Mouse (Mus musculus): ENCODE measurements around the gene Tm9sf3. TPM values are rescaled to one million over a fixed set of nuclear protein-coding genes. Genes with fewer than 3 reads are reported as not detected.

Gene Tm9sf3
- polyA plus RNA-seq, 1 experiment from 2014 or later, result 95.1 TPM

GRCm38 (mm10) chr19:41204159-41205081 lies 59.4 kb downstream of the Tm9sf3 start:
- Histone ChIP-seq H3K27ac (ENCODE audit: low read length) (no peak overlapping the region), H3K9ac (ENCODE audit: low read length) (no peak overlapping the region), H3K4me1 (ENCODE audit: control insufficient read depth, insufficient read depth, low read length) (peaks cover 6% of the 10 kb centered on the region), H3K4me3 (ENCODE audit: low read length) (no peak overlapping the region), H3K9me3 (replicated peaks; ENCODE audit: control insufficient read depth, low read length) (no peaks in the 10 kb centered on the region), H3K36me3 (ENCODE audit: control insufficient read depth, insufficient read depth) (no peaks in the 10 kb centered on the region), H3K4me2 (ENCODE audit: low read depth, low read length) (no peak overlapping the region), H3K27me3 (ENCODE audit: control insufficient read depth, insufficient read depth, low read length) (peaks cover 28% of the 10 kb centered on the region)
- WGBS, result 68% methylated on average over 11 of the region's 11 CpGs
- ATAC-seq (replicated peaks; ENCODE audit: extremely low read depth, insufficient read depth, low FRiP score), result no peak

GRCm38 (mm10) chr19:41197606-41198005 lies 66.2 kb downstream of the Tm9sf3 start:
- WGBS, result 62% methylated on average over 12 of the region's 12 CpGs
- H3K36me3 ChIP-seq (ENCODE audit: control insufficient read depth, insufficient read depth), result no peaks in the 10 kb centered on the region
- H3K9ac ChIP-seq (ENCODE audit: low read length), result no peak overlapping the region
- no peak overlapping the region for H3K4me2 ChIP-seq (ENCODE audit: low read depth, low read length)
- no peaks in the 10 kb centered on the region for H3K27me3 ChIP-seq (ENCODE audit: control insufficient read depth, insufficient read depth, low read length)
- no peak for ATAC-seq (replicated peaks; ENCODE audit: extremely low read depth, insufficient read depth, low FRiP score)
- no peak overlapping the region for H3K27ac ChIP-seq (ENCODE audit: low read length)
- H3K4me3 ChIP-seq (ENCODE audit: low read length), result no peak overlapping the region
- H3K9me3 ChIP-seq (replicated peaks; ENCODE audit: control insufficient read depth, low read length), result no peaks in the 10 kb centered on the region
- no peaks in the 10 kb centered on the region for H3K4me1 ChIP-seq (ENCODE audit: control insufficient read depth, insufficient read depth, low read length)

- H3K9me3 ChIP-seq (replicated peaks; ENCODE audit: control insufficient read depth, low read length), result no peaks in the 10 kb centered on the region
- WGBS, result 86% methylated on average over 1 of the region's 1 CpGs
- H3K36me3 ChIP-seq (ENCODE audit: control insufficient read depth, insufficient read depth), result no peaks in the 10 kb centered on the region
- H3K9ac ChIP-seq (ENCODE audit: low read length), result no peak overlapping the region
- H3K27me3 ChIP-seq (ENCODE audit: control insufficient read depth, insufficient read depth, low read length), result no peaks in the 10 kb centered on the region; the same call in 1 of the 2 replicates
- ATAC-seq (replicated peaks; ENCODE audit: extremely low read depth, insufficient read depth, low FRiP score), result no peak
- no peak overlapping the region for H3K4me2 ChIP-seq (ENCODE audit: low read depth, low read length)
- no peaks in the 10 kb centered on the region for H3K4me1 ChIP-seq (ENCODE audit: control insufficient read depth, insufficient read depth, low read length)
- no peak overlapping the region for H3K27ac ChIP-seq (ENCODE audit: low read length)
- H3K4me3 ChIP-seq (ENCODE audit: low read length), result no peak overlapping the region
These were observed 70.4 kb downstream of the Tm9sf3 start for GRCm38 (mm10) chr19:41193379-41193778.

GRCm38 (mm10) chr19:41192953-41193352 lies 70.8 kb downstream of the Tm9sf3 start:
- Histone ChIP-seq H3K36me3 (ENCODE audit: control insufficient read depth, insufficient read depth) (no peaks in the 10 kb centered on the region), H3K27ac (ENCODE audit: low read length) (no peak overlapping the region), H3K4me3 (ENCODE audit: low read length) (no peak overlapping the region), H3K4me2 (ENCODE audit: low read depth, low read length) (no peak overlapping the region), H3K9ac (ENCODE audit: low read length) (no peak overlapping the region), H3K9me3 (replicated peaks; ENCODE audit: control insufficient read depth, low read length) (no peaks in the 10 kb centered on the region; the same call in 1 of the 2 replicates), H3K27me3 (ENCODE audit: control insufficient read depth, insufficient read depth, low read length) (no peaks in the 10 kb centered on the region; the same call in 1 of the 2 replicates), H3K4me1 (ENCODE audit: control insufficient read depth, insufficient read depth, low read length) (no peaks in the 10 kb centered on the region)
- 84% methylated on average over 4 of the region's 4 CpGs for WGBS
- no peak for ATAC-seq (replicated peaks; ENCODE audit: extremely low read depth, insufficient read depth, low FRiP score)

GRCm38 (mm10) chr19:41191724-41192123 lies 72.1 kb downstream of the Tm9sf3 start:
- Histone ChIP-seq H3K27ac (ENCODE audit: low read length) (no peak overlapping the region), H3K36me3 (ENCODE audit: control insufficient read depth, insufficient read depth) (no peaks in the 10 kb centered on the region), H3K4me3 (ENCODE audit: low read length) (no peak overlapping the region), H3K27me3 (ENCODE audit: control insufficient read depth, insufficient read depth, low read length) (no peaks in the 10 kb centered on the region; the same call in 1 of the 2 replicates), H3K4me1 (ENCODE audit: control insufficient read depth, insufficient read depth, low read length) (no peaks in the 10 kb centered on the region), H3K9ac (ENCODE audit: low read length) (no peak overlapping the region), H3K4me2 (ENCODE audit: low read depth, low read length) (no peak overlapping the region), H3K9me3 (replicated peaks; ENCODE audit: control insufficient read depth, low read length) (peaks cover 4% of the 10 kb centered on the region; the same call in 1 of the 2 replicates)
- 76% methylated on average over 9 of the region's 9 CpGs for WGBS
- no peak for ATAC-seq (replicated peaks; ENCODE audit: extremely low read depth, insufficient read depth, low FRiP score)

GRCm38 (mm10) chr19:41190876-41191434 lies 72.8 kb downstream of the Tm9sf3 start:
- Histone ChIP-seq H3K4me3 (ENCODE audit: low read length) (no peak overlapping the region), H3K9ac (ENCODE audit: low read length) (no peak overlapping the region), H3K9me3 (replicated peaks; ENCODE audit: control insufficient read depth, low read length) (peaks cover 4% of the 10 kb centered on the region; the same call in 1 of the 2 replicates), H3K27ac (ENCODE audit: low read length) (no peak overlapping the region), H3K36me3 (ENCODE audit: control insufficient read depth, insufficient read depth) (no peaks in the 10 kb centered on the region), H3K4me1 (ENCODE audit: control insufficient read depth, insufficient read depth, low read length) (no peaks in the 10 kb centered on the region), H3K27me3 (ENCODE audit: control insufficient read depth, insufficient read depth, low read length) (no peaks in the 10 kb centered on the region; the same call in 1 of the 2 replicates), H3K4me2 (ENCODE audit: low read depth, low read length) (no peak overlapping the region)
- no peak for ATAC-seq (replicated peaks; ENCODE audit: extremely low read depth, insufficient read depth, low FRiP score)
- 74% methylated on average over 6 of the region's 6 CpGs for WGBS

GRCm38 (mm10) chr19:41177331-41177730 lies 86.5 kb downstream of the Tm9sf3 start:
- no peak overlapping the region for H3K4me2 ChIP-seq (ENCODE audit: low read depth, low read length)
- no peak overlapping the region for H3K9ac ChIP-seq (ENCODE audit: low read length)
- 28% methylated on average over 6 of the region's 6 CpGs for WGBS
- no peaks in the 10 kb centered on the region for H3K27me3 ChIP-seq (ENCODE audit: control insufficient read depth, insufficient read depth, low read length)
- no peak for ATAC-seq (replicated peaks; ENCODE audit: extremely low read depth, insufficient read depth, low FRiP score)
- no peaks in the 10 kb centered on the region for H3K9me3 ChIP-seq (replicated peaks; ENCODE audit: control insufficient read depth, low read length)
- no peak overlapping the region for H3K27ac ChIP-seq (ENCODE audit: low read length)
- no peak overlapping the region for H3K4me3 ChIP-seq (ENCODE audit: low read length)
- no peaks in the 10 kb centered on the region for H3K36me3 ChIP-seq (ENCODE audit: control insufficient read depth, insufficient read depth)
- no peaks in the 10 kb centered on the region for H3K4me1 ChIP-seq (ENCODE audit: control insufficient read depth, insufficient read depth, low read length)

GRCm38 (mm10) chr19:41176881-41177280 lies 86.9 kb downstream of the Tm9sf3 start:
- WGBS, result 63% methylated on average over 2 of the region's 2 CpGs
- no peaks in the 10 kb centered on the region for H3K9me3 ChIP-seq (replicated peaks; ENCODE audit: control insufficient read depth, low read length)
- no peak overlapping the region for H3K4me2 ChIP-seq (ENCODE audit: low read depth, low read length)
- H3K9ac ChIP-seq (ENCODE audit: low read length), result no peak overlapping the region
- no peak overlapping the region for H3K27ac ChIP-seq (ENCODE audit: low read length)
- no peaks in the 10 kb centered on the region for H3K36me3 ChIP-seq (ENCODE audit: control insufficient read depth, insufficient read depth)
- no peak for ATAC-seq (replicated peaks; ENCODE audit: extremely low read depth, insufficient read depth, low FRiP score)
- H3K4me3 ChIP-seq (ENCODE audit: low read length), result no peak overlapping the region
- H3K27me3 ChIP-seq (ENCODE audit: control insufficient read depth, insufficient read depth, low read length), result no peaks in the 10 kb centered on the region
- H3K4me1 ChIP-seq (ENCODE audit: control insufficient read depth, insufficient read depth, low read length), result no peaks in the 10 kb centered on the region

- Histone ChIP-seq H3K4me2 (ENCODE audit: low read depth, low read length) (no peak overlapping the region), H3K4me1 (ENCODE audit: control insufficient read depth, insufficient read depth, low read length) (no peaks in the 10 kb centered on the region), H3K9me3 (replicated peaks; ENCODE audit: control insufficient read depth, low read length) (no peaks in the 10 kb centered on the region), H3K36me3 (ENCODE audit: control insufficient read depth, insufficient read depth) (no peaks in the 10 kb centered on the region), H3K27ac (ENCODE audit: low read length) (no peak overlapping the region), H3K4me3 (ENCODE audit: low read length) (no peak overlapping the region), H3K27me3 (ENCODE audit: control insufficient read depth, insufficient read depth, low read length) (no peaks in the 10 kb centered on the region), H3K9ac (ENCODE audit: low read length) (no peak overlapping the region)
- no peak for ATAC-seq (replicated peaks; ENCODE audit: extremely low read depth, insufficient read depth, low FRiP score)
- WGBS, result 76% methylated on average over 5 of the region's 5 CpGs
These were observed 97.9 kb downstream of the Tm9sf3 start for GRCm38 (mm10) chr19:41165914-41166235.
